Comparison of ENCODE assay signal across 18 mouse cellular contexts in the genomic region with DNA sequence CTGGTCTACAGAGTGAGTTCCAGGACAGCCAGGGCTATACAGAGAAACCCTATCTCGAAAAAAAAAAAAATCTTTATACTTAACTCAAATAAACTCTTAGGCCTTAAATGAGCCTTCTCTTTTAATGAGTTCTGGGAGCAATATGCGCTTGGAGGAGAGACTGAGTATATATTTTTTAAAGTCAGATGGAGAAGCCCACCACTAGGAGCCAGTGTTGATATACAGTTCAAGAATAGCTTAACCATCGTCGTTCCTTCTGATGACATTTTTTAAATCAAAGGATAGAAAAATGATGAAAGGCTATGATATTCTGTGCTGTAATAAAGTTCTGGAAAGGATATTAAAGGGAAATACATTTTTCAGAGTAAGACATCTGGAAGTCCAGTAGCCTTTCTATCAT. TPM values are rescaled to one million over a fixed set of nuclear protein-coding genes. Genes with fewer than 3 reads are reported as not detected.
A peak's percentile ranks its signal among the peaks of the same experiment; 100 is the strongest.
DNase-seq lines count a peak whose midpoint lies in the region; ATAC-seq and TF ChIP-seq lines count a peak whose summit lies in the region.
"Had no signal": no experiment of that assay in that cellular context is flagged by ENCODE, and none has a peak within 500 bp of the region (broad histone marks: within the 10 kb centered on the region; RNA-seq: fewer than 3 reads in every experiment).

No protein-coding gene starts in this region.

- no peak overlapping the region for H3K9ac ChIP-seq in embryonic facial prominence, embryonic 11.5 days (replicated peaks; ENCODE audit: low read length)
- no peak overlapping the region for H3K9ac ChIP-seq in intestine, postnatal 0 days (ENCODE audit: low read depth, low read length)
- no peak overlapping the region for H3K9ac ChIP-seq in intestine, embryonic 16.5 days (ENCODE audit: low read depth, low read length)
- no peak overlapping the region for H3K9ac ChIP-seq in lung, postnatal 0 days (replicated peaks; ENCODE audit: low read depth)
- H3K9ac ChIP-seq: intestine, embryonic 15.5 days; liver, embryonic 12.5 days; lung, embryonic 15.5 days had no signal

- no peak overlapping the region for H3K4me3 ChIP-seq in embryonic facial prominence, embryonic 11.5 days (ENCODE audit: low read depth, low read length)
- H3K4me3 ChIP-seq in embryonic facial prominence, embryonic 10.5 days = no peak overlapping the region
- no peak overlapping the region for H3K4me3 ChIP-seq in intestine, postnatal 0 days (ENCODE audit: low read depth, low read length)
- no peak overlapping the region for H3K4me3 ChIP-seq in intestine, embryonic 16.5 days (ENCODE audit: low read length)
- H3K4me3 ChIP-seq in lung, postnatal 0 days (ENCODE audit: low read depth, low read length) = no peak overlapping the region
- H3K4me3 ChIP-seq: intestine, embryonic 15.5 days; liver, embryonic 12.5 days; lung, embryonic 15.5 days; myocyte had no signal

- H3K27ac ChIP-seq in embryonic facial prominence, embryonic 11.5 days (replicated peaks; ENCODE audit: low read depth, low read length) = no peak overlapping the region
- no peak overlapping the region for H3K27ac ChIP-seq in embryonic facial prominence, embryonic 10.5 days (replicated peaks)
- no peak overlapping the region for H3K27ac ChIP-seq in intestine, postnatal 0 days (ENCODE audit: low read depth, low read length)
- H3K27ac ChIP-seq in intestine, embryonic 16.5 days (ENCODE audit: low read length) = no peak overlapping the region
- no peak overlapping the region for H3K27ac ChIP-seq in lung, postnatal 0 days (ENCODE audit: low read length)
- H3K27ac ChIP-seq: liver, embryonic 12.5 days; lung, embryonic 15.5 days had no signal

- H3K9me3 ChIP-seq in embryonic facial prominence, embryonic 11.5 days (replicated peaks; ENCODE audit: control insufficient read depth, low read length) = no peaks in the 10 kb centered on the region
- H3K9me3 ChIP-seq in embryonic facial prominence, embryonic 10.5 days = no peaks in the 10 kb centered on the region
- H3K9me3 ChIP-seq in intestine, postnatal 0 days (ENCODE audit: control insufficient read depth) = no peaks in the 10 kb centered on the region
- no peaks in the 10 kb centered on the region for H3K9me3 ChIP-seq in intestine, embryonic 16.5 days (ENCODE audit: control insufficient read depth, low read length)
- H3K9me3 ChIP-seq in lung, postnatal 0 days (ENCODE audit: low read length) = no peaks in the 10 kb centered on the region
- H3K9me3 ChIP-seq: intestine, embryonic 15.5 days; liver, embryonic 12.5 days; lung, embryonic 15.5 days had no signal

- TF ChIP-seq EP300 in lung, postnatal 0 days (IDR thresholded peaks at IDR 0.05) = no peak

- no peaks in the 10 kb centered on the region for H3K36me3 ChIP-seq in embryonic facial prominence, embryonic 11.5 days (replicated peaks; ENCODE audit: control insufficient read depth, insufficient read depth, low read depth, low read length)
- no peaks in the 10 kb centered on the region for H3K36me3 ChIP-seq in embryonic facial prominence, embryonic 10.5 days (replicated peaks)
- no peaks in the 10 kb centered on the region for H3K36me3 ChIP-seq in intestine, postnatal 0 days (ENCODE audit: control insufficient read depth, insufficient read depth)
- H3K36me3 ChIP-seq in intestine, embryonic 16.5 days (ENCODE audit: control insufficient read depth, insufficient read depth, low read length) = no peaks in the 10 kb centered on the region
- no peaks in the 10 kb centered on the region for H3K36me3 ChIP-seq in lung, postnatal 0 days (ENCODE audit: insufficient read depth, low read length)
- H3K36me3 ChIP-seq: intestine, embryonic 15.5 days; liver, embryonic 12.5 days; lung, embryonic 15.5 days had no signal

- DNase-seq in embryonic facial prominence, embryonic 11.5 days (ENCODE audit: low spot score) = peak; percentile 18
- DNase-seq in embryonic facial prominence, embryonic 10.5 days (ENCODE audit: low spot score) = no peak
- DNase-seq in lung, postnatal 0 days (ENCODE audit: low spot score) = no peak
- DNase-seq in lung, postnatal 10 days = no peak
- DNase-seq in c-Kit-positive CD71-positive TER-119-positive erythroid progenitor cells, embryonic 14.5 days (ENCODE audit: low spot score) = no peak
- DNase-seq: cerebellum, adult 8-10 months; gastrocnemius, postnatal 14 days; layer of hippocampus, postnatal 36 days; thymus, postnatal 25 days had no signal

- H3K4me2 ChIP-seq in embryonic facial prominence, embryonic 11.5 days (ENCODE audit: low read depth, low read length) = no peak overlapping the region
- H3K4me2 ChIP-seq in intestine, postnatal 0 days (replicated peaks; ENCODE audit: low read depth) = no peak overlapping the region
- H3K4me2 ChIP-seq in intestine, embryonic 16.5 days (ENCODE audit: low read depth, low read length) = no peak overlapping the region
- no peak overlapping the region for H3K4me2 ChIP-seq in lung, postnatal 0 days (replicated peaks; ENCODE audit: low read depth, low read length)
- H3K4me2 ChIP-seq: intestine, embryonic 15.5 days; liver, embryonic 12.5 days; lung, embryonic 15.5 days; midbrain, embryonic 11.5 days had no signal

- no peaks in the 10 kb centered on the region for H3K27me3 ChIP-seq in embryonic facial prominence, embryonic 11.5 days (ENCODE audit: control insufficient read depth, insufficient read depth, low read length)
- no peaks in the 10 kb centered on the region for H3K27me3 ChIP-seq in embryonic facial prominence, embryonic 10.5 days (replicated peaks; ENCODE audit: low read depth, poor library complexity, severe bottlenecking)
- no peaks in the 10 kb centered on the region for H3K27me3 ChIP-seq in intestine, postnatal 0 days (replicated peaks; ENCODE audit: control insufficient read depth, insufficient read depth, low read length)
- no peaks in the 10 kb centered on the region for H3K27me3 ChIP-seq in intestine, embryonic 16.5 days (replicated peaks; ENCODE audit: control insufficient read depth, insufficient read depth, low read length)
- H3K27me3 ChIP-seq in lung, postnatal 0 days (replicated peaks; ENCODE audit: insufficient read depth, low read length) = no peaks in the 10 kb centered on the region
- H3K27me3 ChIP-seq: intestine, embryonic 15.5 days; liver, embryonic 12.5 days; lung, embryonic 15.5 days had no signal

- WGBS in embryonic facial prominence, embryonic 11.5 days = 77% methylated on average over 4 of the region's 4 CpGs
- WGBS in embryonic facial prominence, embryonic 10.5 days = 83% methylated on average over 4 of the region's 4 CpGs
- 68% methylated on average over 4 of the region's 4 CpGs for WGBS in intestine, postnatal 0 days
- 65% methylated on average over 4 of the region's 4 CpGs for WGBS in intestine, embryonic 16.5 days
- WGBS in lung, postnatal 0 days = 55% methylated on average over 4 of the region's 4 CpGs

- no peaks in the 10 kb centered on the region for H3K4me1 ChIP-seq in embryonic facial prominence, embryonic 11.5 days (ENCODE audit: control insufficient read depth, insufficient read depth, low read length)
- no peaks in the 10 kb centered on the region for H3K4me1 ChIP-seq in embryonic facial prominence, embryonic 10.5 days
- H3K4me1 ChIP-seq in intestine, postnatal 0 days (replicated peaks; ENCODE audit: control insufficient read depth, insufficient read depth, low read length) = no peaks in the 10 kb centered on the region
- H3K4me1 ChIP-seq in intestine, embryonic 16.5 days (ENCODE audit: control insufficient read depth, insufficient read depth, low read length) = 0 out of 2 replicates have a peak, but pooled peaks cover 2% of the 10 kb centered on the region
- H3K4me1 ChIP-seq in lung, postnatal 0 days (ENCODE audit: insufficient read depth, low read depth, low read length) = no peaks in the 10 kb centered on the region
- H3K4me1 ChIP-seq: liver, embryonic 12.5 days; lung, embryonic 15.5 days had no signal

- peak; percentile 47 for TF ChIP-seq CTCF in intestine, postnatal 0 days (IDR thresholded peaks at IDR 0.05; ENCODE audit: low read depth)
- TF ChIP-seq CTCF in lung, postnatal 0 days (IDR thresholded peaks at IDR 0.05) = 0 out of 2 replicates have a peak, but pooled peaks have one; percentile 21

- no peak for ATAC-seq in embryonic facial prominence, embryonic 11.5 days (replicated peaks; ENCODE audit: insufficient number of reproducible peaks, low FRiP score, low TSS enrichment, low read depth)
- ATAC-seq in intestine, postnatal 0 days = no peak
- ATAC-seq in intestine, embryonic 16.5 days = no peak
- no peak for ATAC-seq in lung, postnatal 0 days
- ATAC-seq: liver, embryonic 12.5 days had no signal

RNA-seq across cellular contexts. Expression of gene Bhmt, which starts 24.0 kb away (rescaled TPM):
- not detected in 2 replicates for polyA plus RNA-seq in embryonic facial prominence, embryonic 11.5 days (2014; fragmentation: Nextera tagmentation; extraction: Ambion mirVana)
- polyA plus RNA-seq in embryonic facial prominence, embryonic 10.5 days (2016; fragmentation: Nextera tagmentation; extraction: Ambion mirVana) = 0.21 TPM in 1 of 2 replicates, not detected in the other
- polyA plus RNA-seq in intestine, postnatal 0 days (2015; fragmentation: Nextera tagmentation; extraction: Ambion mirVana) = 0.05 and 0.09 TPM in 2 replicates
- 0.59 and 1.8 TPM in 2 replicates for polyA plus RNA-seq in intestine, embryonic 16.5 days (2015; fragmentation: Nextera tagmentation; extraction: Ambion mirVana)
- 0.15 and 0.18 TPM in 2 replicates for polyA plus RNA-seq in lung, postnatal 0 days (2015; fragmentation: Nextera tagmentation; extraction: Ambion mirVana)
- polyA plus RNA-seq: forebrain, embryonic 11.5 days; heart, embryonic 16.5 days; midbrain, embryonic 11.5 days; myocyte had no signal
